Mouse (Mus musculus) limb, embryonic 11.5 days (tissue): ENCODE data around the gene Gm49337. TPM values are rescaled to one million over a fixed set of nuclear protein-coding genes. Genes with fewer than 3 reads are reported as not detected.
A peak's percentile ranks its signal among the peaks of the same experiment; 100 is the strongest.
"Not testable (repeated sequence)": the region's sequence is repeated elsewhere in the genome, so short reads cannot be mapped to it uniquely, and the experiment has no call there.

Source experiments
- ATAC-seq: fragments of 200-750 bp; cut with Nextera tagmentation; 2 replicates; pipeline ENCODE4 v1.8.0; 2017; ENCODE audit warnings: low read depth; ENCODE audit not compliant: insufficient number of reproducible peaks, low FRiP score, low TSS enrichment
- DNase-seq: peaks from one replicate; pipeline ENCODE4 v3.0.0-alpha.2; 2015; ENCODE audit warnings: low spot score
- H3K27ac ChIP-seq: fragments of 300-500 bp; sonication (generic); replicated peaks from 2 replicates; pipeline ENCODE4 v1.5.1; 2014; ENCODE audit warnings: low read depth, mild to moderate bottlenecking, low read length
- H3K27me3 ChIP-seq: fragments of 300-500 bp; sonication (generic); 2 replicates; pipeline ENCODE4 v1.6.1; 2014; ENCODE audit warnings: mild to moderate bottlenecking, low read length, mixed read lengths; ENCODE audit not compliant: control insufficient read depth, insufficient read depth
- H3K36me3 ChIP-seq: fragments of 300-500 bp; sonication (generic); 2 replicates; pipeline ENCODE4 v1.6.1; 2014; ENCODE audit warnings: mild to moderate bottlenecking, low read length, moderate library complexity, mixed read lengths; ENCODE audit not compliant: control insufficient read depth, insufficient read depth
- H3K4me1 ChIP-seq: fragments of 300-500 bp; sonication (generic); 2 replicates; pipeline ENCODE4 v1.6.1; 2014; ENCODE audit warnings: low read length, mixed read lengths; ENCODE audit not compliant: control insufficient read depth, insufficient read depth
- H3K4me2 ChIP-seq: fragments of 300-500 bp; sonication (generic); 2 replicates; pipeline ENCODE4 v1.6.1; 2014; ENCODE audit warnings: low read depth, mild to moderate bottlenecking, moderate library complexity; ENCODE audit not compliant: severe bottlenecking
- H3K4me3 ChIP-seq: fragments of 300-500 bp; sonication (generic); 2 replicates; pipeline ENCODE4 v1.5.1; 2014; ENCODE audit warnings: low read depth, low read length
- H3K9ac ChIP-seq: fragments of 300-500 bp; sonication (generic); 2 replicates; pipeline ENCODE4 v1.6.1; 2014; ENCODE audit warnings: mild to moderate bottlenecking, low read length
- H3K9me3 ChIP-seq: fragments of 300-500 bp; sonication (generic); 2 replicates; pipeline ENCODE4 v1.6.1; 2016; ENCODE audit warnings: low read length; ENCODE audit not compliant: control insufficient read depth
- WGBS: fragments of 180-500 bp; shearing (Covaris S2); extraction: QIAGEN DNeasy Blood & Tissue Kit; methylation state at CpG from one replicate; pipeline ENCODE4 v1.1.7; 2014; 5-methylcytosine and 5-hydroxymethylcytosine counted together
- polyA plus RNA-seq: library from polyadenylated mRNA; unstranded; fragments of >200 nt; fragmentation: Nextera tagmentation; extraction: Ambion mirVana; gene quantifications from 2 replicates; pipeline ENCODE4 v1.2.1, GENCODE M21; 2014

The Gm49337 gene
- polyA plus RNA-seq, 1 experiment from 2014 or later, result not detected

GRCm38 (mm10) chr4:116204422-116204821, 31.2 kb downstream of the Gm49337 start:
- no peak overlapping the region for H3K4me3 ChIP-seq
- 65% methylated on average over 3 of the region's 3 CpGs for WGBS
- ATAC-seq (no peak), DNase-seq (no peak)
- no peaks in the 10 kb centered on the region for H3K4me1 ChIP-seq
- H3K9ac ChIP-seq, result no peak overlapping the region
- H3K27ac ChIP-seq, result no peak overlapping the region
- no peaks in the 10 kb centered on the region for H3K9me3 ChIP-seq
- no peaks in the 10 kb centered on the region for H3K27me3 ChIP-seq
- H3K36me3 ChIP-seq, result no peaks in the 10 kb centered on the region
- H3K4me2 ChIP-seq, result no peak overlapping the region

GRCm38 (mm10) chr4:116206531-116206930, 33.3 kb downstream of the Gm49337 start:
- H3K27ac ChIP-seq, result no peak overlapping the region
- no peaks in the 10 kb centered on the region for H3K36me3 ChIP-seq
- H3K27me3 ChIP-seq, result no peaks in the 10 kb centered on the region
- ATAC-seq, result no peak
- H3K4me1 ChIP-seq, result no peaks in the 10 kb centered on the region
- 72% methylated on average over 4 of the region's 4 CpGs for WGBS
- H3K9me3 ChIP-seq, result no peaks in the 10 kb centered on the region
- no peak overlapping the region for H3K4me2 ChIP-seq
- no peak overlapping the region for H3K4me3 ChIP-seq
- DNase-seq, result no peak
- H3K9ac ChIP-seq, result no peak overlapping the region

- H3K36me3 ChIP-seq, result no peaks in the 10 kb centered on the region
- H3K4me1 ChIP-seq, result no peaks in the 10 kb centered on the region
- no peak overlapping the region for H3K4me2 ChIP-seq
- no peaks in the 10 kb centered on the region for H3K27me3 ChIP-seq
- H3K27ac ChIP-seq, result no peak overlapping the region
- H3K9me3 ChIP-seq, result no peaks in the 10 kb centered on the region
- DNase-seq, result no peak
- WGBS, result 90% methylated on average over 1 of the region's 1 CpGs
- ATAC-seq, result no peak
- H3K4me3 ChIP-seq, result no peak overlapping the region
- no peak overlapping the region for H3K9ac ChIP-seq
These were observed 35.7 kb downstream of the Gm49337 start for GRCm38 (mm10) chr4:116208891-116209290.

- Histone ChIP-seq H3K4me1 (no peaks in the 10 kb centered on the region), H3K4me3 (no peak overlapping the region), H3K9ac (no peak overlapping the region), H3K36me3 (no peaks in the 10 kb centered on the region), H3K27me3 (no peaks in the 10 kb centered on the region), H3K9me3 (no peaks in the 10 kb centered on the region), H3K27ac (no peak overlapping the region), H3K4me2 (no peak overlapping the region)
- ATAC-seq, result no peak
- no peak for DNase-seq
- WGBS, result 92% methylated on average over 2 of the region's 2 CpGs
These were observed 42.9 kb downstream of the Gm49337 start for GRCm38 (mm10) chr4:116215895-116216605.

- DNase-seq (no peak), ATAC-seq (no peak)
- H3K4me1 ChIP-seq, result no peaks in the 10 kb centered on the region
These were observed 43.9 kb downstream of the Gm49337 start for GRCm38 (mm10) chr4:116217046-116217445.

GRCm38 (mm10) chr4:116217661-116218060, 44.5 kb downstream of the Gm49337 start:
- not testable (repeated sequence) for H3K4me3 ChIP-seq, DNase-seq, H3K9me3 ChIP-seq, H3K4me2 ChIP-seq, ATAC-seq, H3K36me3 ChIP-seq, H3K4me1 ChIP-seq, H3K27ac ChIP-seq, H3K9ac ChIP-seq, H3K27me3 ChIP-seq
- WGBS, result 56% methylated on average over 1 of the region's 1 CpGs

More at GRCm38 (mm10) chr4:116217046-116217445, 43.9 kb downstream of the Gm49337 start:
- Histone ChIP-seq H3K4me2 (no peak overlapping the region), H3K27me3 (no peaks in the 10 kb centered on the region), H3K27ac (no peak overlapping the region), H3K9me3 (no peaks in the 10 kb centered on the region), H3K4me3 (no peak overlapping the region), H3K9ac (no peak overlapping the region), H3K36me3 (no peaks in the 10 kb centered on the region)
- 65% methylated on average over 2 of the region's 2 CpGs for WGBS

- no peak for ATAC-seq
- no peaks in the 10 kb centered on the region for H3K4me1 ChIP-seq
- no peak overlapping the region for H3K27ac ChIP-seq
- no peak overlapping the region for H3K4me2 ChIP-seq
- no peaks in the 10 kb centered on the region for H3K27me3 ChIP-seq
- H3K9ac ChIP-seq, result no peak overlapping the region
- no peaks in the 10 kb centered on the region for H3K36me3 ChIP-seq
- no peak overlapping the region for H3K4me3 ChIP-seq
- 93% methylated on average over 1 of the region's 1 CpGs for WGBS
- no peaks in the 10 kb centered on the region for H3K9me3 ChIP-seq
- no peak for DNase-seq
These were observed 45.9 kb downstream of the Gm49337 start for GRCm38 (mm10) chr4:116219056-116219455.

GRCm38 (mm10) chr4:116220071-116220650, 47.0 kb downstream of the Gm49337 start:
- Histone ChIP-seq H3K4me2 (peak overlapping the region; percentile 65), H3K4me3 (peak overlapping the region; percentile 43), H3K27ac (peak overlapping the region; percentile 99), H3K4me1 (no peaks in the 10 kb centered on the region), H3K27me3 (no peaks in the 10 kb centered on the region), H3K9ac (peak overlapping the region; percentile 92), H3K9me3 (no peaks in the 10 kb centered on the region), H3K36me3 (no peaks in the 10 kb centered on the region)
- DNase-seq (peak; percentile 47), ATAC-seq (no peak)
- 4% methylated on average over 6 of the region's 6 CpGs for WGBS
